Mouse (Mus musculus) kidney, postnatal 14 days (tissue): ENCODE measurements at regions not wholly inside any gene's neighbourhood (a gene's known extent, or its start where the extent isn't known, plus 50 kb on each side); places are given as distances from the start of the nearest gene placed in this dataset.
A peak's percentile ranks its signal among the peaks of the same experiment; 100 is the strongest.

Experiments used
- DNase-seq: peaks from one replicate; pipeline ENCODE4 v3.0.0; 2022; ENCODE audit warnings: mixed read lengths

- DNase-seq, result no peak
These were observed 646.8 kb upstream of the Auts2 start for GRCm38 (mm10) chr5:133189798-133190571.

- no peak for DNase-seq
These were observed 632.5 kb upstream of the Auts2 start for GRCm38 (mm10) chr5:133175636-133176035.

GRCm38 (mm10) chr5:133173155-133173723, 630.1 kb upstream of the Auts2 start:
- DNase-seq, result peak; percentile 89

- no peak for DNase-seq
These were observed 629.5 kb upstream of the Auts2 start for GRCm38 (mm10) chr5:133172686-133173085.

GRCm38 (mm10) chr5:133171266-133171665, 628.1 kb upstream of the Auts2 start:
- no peak for DNase-seq

GRCm38 (mm10) chr5:133167576-133167975, 624.4 kb upstream of the Auts2 start:
- no peak for DNase-seq

- peak; percentile 2 for DNase-seq
These were observed 623.9 kb upstream of the Auts2 start for GRCm38 (mm10) chr5:133167001-133167461.

GRCm38 (mm10) chr5:133156115-133156857, 613.1 kb upstream of the Auts2 start:
- DNase-seq, result no peak

- no peak for DNase-seq
These were observed 602.9 kb upstream of the Auts2 start for GRCm38 (mm10) chr5:133145996-133146395.

- DNase-seq, result no peak
These were observed 600.5 kb upstream of the Auts2 start for GRCm38 (mm10) chr5:133143679-133144078.

- no peak for DNase-seq
These were observed 599.4 kb upstream of the Auts2 start for GRCm38 (mm10) chr5:133142401-133143115.

- no peak for DNase-seq
These were observed 587.9 kb upstream of the Auts2 start for GRCm38 (mm10) chr5:133131042-133131441.

GRCm38 (mm10) chr5:133130316-133130715, 587.2 kb upstream of the Auts2 start:
- no peak for DNase-seq

GRCm38 (mm10) chr5:133124223-133124622, 581.1 kb upstream of the Auts2 start:
- DNase-seq, result no peak

- DNase-seq, result no peak
These were observed 570.8 kb upstream of the Auts2 start for GRCm38 (mm10) chr5:133113946-133114345.

GRCm38 (mm10) chr5:133113183-133113582, 570.0 kb upstream of the Auts2 start:
- DNase-seq, result no peak

- peak; percentile 12 for DNase-seq
These were observed 563.7 kb upstream of the Auts2 start for GRCm38 (mm10) chr5:133106691-133107354.

- DNase-seq, result no peak
These were observed 553.2 kb upstream of the Auts2 start for GRCm38 (mm10) chr5:133096340-133096739.

- no peak for DNase-seq
These were observed 541.7 kb upstream of the Auts2 start for GRCm38 (mm10) chr5:133084859-133085258.

GRCm38 (mm10) chr5:133080751-133081150, 537.6 kb upstream of the Auts2 start:
- DNase-seq, result no peak

GRCm38 (mm10) chr5:133078916-133079315, 535.8 kb upstream of the Auts2 start:
- no peak for DNase-seq

GRCm38 (mm10) chr5:133078390-133078789, 535.2 kb upstream of the Auts2 start:
- DNase-seq, result no peak
